Mouse (Mus musculus) duodenum, adult 2 months (tissue): ENCODE data around the gene Hdac7. TPM values are rescaled to one million over a fixed set of nuclear protein-coding genes. Genes with fewer than 3 reads are reported as not detected.

ENCODE experiments used
- polyA plus RNA-seq: library from polyadenylated mRNA; depleted of rRNA; stranded (reverse); fragments of >200 nt; gene quantifications from 2 replicates; pipeline ENCODE4 v1.2.3, GENCODE M21; 2012; ENCODE audit warnings: low replicate concordance; rRNA removed

The Hdac7 gene
- polyA plus RNA-seq = 22.8 and 27.4 TPM in 2 replicates

DNA sequence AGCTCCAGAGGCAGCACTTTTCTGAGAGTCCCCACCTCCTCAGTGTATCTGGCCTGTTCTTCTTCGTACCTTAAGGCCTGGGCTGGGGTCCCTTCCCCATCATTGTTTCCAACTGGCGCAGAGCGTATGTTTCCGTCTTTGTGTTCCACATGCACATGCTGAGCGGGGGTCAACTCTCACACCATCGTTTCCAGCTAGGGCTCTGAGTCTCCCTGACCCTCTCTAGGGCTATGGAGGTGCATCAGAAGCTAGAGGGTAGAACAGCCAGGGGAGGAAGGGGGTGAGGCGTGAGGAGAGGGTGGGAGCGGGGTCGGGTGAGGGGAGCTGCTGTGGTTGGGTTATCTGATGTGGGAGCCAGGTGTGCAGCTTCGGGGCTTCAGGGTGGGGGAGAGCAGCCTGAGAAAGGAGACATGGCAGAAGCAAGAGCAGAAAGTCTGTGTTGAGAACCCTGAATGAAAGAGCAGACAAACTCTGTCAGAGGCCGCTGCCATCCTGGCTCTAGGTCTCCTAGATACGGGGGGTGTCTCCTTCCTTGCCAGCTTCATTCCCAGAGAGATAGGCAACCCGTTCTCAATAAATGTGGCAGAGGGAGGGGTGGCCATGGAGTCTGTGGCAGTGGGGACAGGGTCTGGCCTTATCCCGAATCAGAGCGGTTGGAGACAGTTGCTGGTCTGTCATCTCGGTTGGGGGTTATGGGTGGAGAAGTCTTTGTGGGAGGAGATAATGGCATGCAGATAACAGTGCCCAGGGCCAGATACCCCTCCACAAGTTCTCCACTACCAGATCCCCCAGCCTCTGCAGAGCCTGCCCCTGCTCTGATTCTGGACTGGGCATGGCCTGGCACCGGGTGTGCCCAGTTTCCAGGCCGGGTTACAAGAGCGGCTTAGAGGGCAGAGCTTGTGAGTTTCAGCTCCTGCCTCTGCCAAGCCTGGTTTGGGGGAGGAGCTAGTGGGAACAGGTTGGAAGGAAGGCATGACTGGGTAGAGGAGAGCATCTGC lies at the start of gene Hdac7:
Hdac7 (minus strand) TSS at position 466 of the 998 bp plus-strand sequence.

DNA sequence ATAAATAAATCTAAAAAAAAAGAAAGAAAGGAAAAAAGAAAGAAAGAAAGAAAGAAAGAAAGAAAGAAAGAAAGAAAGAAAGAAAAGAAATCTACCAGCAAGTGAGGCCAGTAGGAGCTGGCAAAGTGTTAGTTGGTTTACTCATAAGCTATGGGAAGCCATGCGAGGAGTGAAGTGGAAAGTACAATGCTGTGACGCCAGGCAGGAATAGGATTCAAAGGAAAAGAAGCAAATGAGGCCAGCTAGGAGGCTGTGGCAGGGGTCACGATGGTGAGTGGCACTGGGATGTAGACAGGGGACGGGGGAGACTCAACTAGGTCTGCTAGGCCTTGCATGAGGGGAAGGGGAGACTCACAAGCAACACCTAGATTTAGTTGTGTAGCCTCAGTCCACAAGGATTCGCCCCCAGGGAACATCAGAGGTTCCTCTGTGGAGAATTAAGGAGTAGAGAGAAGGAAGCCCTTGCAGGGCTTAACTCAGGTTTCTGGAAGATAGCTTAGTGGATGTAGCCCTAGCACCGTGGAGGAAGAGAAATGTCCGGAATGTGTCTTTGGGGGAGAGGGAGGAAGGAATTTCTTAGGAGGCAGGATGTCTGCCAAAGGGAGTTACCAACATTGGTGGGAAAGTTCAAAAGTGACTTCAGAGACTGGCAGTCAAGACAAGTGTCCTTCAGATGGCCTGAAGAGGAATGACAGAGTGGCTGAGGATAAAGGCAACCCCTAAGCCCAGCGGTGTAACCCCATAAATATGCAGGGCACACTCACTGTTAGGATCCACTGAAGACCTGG lies 65.8 kb downstream of the Hdac7 start, which contains the start of gene Slc48a1:
Slc48a1 (plus strand) TSS at position 210 of the 788 bp plus-strand sequence.

DNA sequence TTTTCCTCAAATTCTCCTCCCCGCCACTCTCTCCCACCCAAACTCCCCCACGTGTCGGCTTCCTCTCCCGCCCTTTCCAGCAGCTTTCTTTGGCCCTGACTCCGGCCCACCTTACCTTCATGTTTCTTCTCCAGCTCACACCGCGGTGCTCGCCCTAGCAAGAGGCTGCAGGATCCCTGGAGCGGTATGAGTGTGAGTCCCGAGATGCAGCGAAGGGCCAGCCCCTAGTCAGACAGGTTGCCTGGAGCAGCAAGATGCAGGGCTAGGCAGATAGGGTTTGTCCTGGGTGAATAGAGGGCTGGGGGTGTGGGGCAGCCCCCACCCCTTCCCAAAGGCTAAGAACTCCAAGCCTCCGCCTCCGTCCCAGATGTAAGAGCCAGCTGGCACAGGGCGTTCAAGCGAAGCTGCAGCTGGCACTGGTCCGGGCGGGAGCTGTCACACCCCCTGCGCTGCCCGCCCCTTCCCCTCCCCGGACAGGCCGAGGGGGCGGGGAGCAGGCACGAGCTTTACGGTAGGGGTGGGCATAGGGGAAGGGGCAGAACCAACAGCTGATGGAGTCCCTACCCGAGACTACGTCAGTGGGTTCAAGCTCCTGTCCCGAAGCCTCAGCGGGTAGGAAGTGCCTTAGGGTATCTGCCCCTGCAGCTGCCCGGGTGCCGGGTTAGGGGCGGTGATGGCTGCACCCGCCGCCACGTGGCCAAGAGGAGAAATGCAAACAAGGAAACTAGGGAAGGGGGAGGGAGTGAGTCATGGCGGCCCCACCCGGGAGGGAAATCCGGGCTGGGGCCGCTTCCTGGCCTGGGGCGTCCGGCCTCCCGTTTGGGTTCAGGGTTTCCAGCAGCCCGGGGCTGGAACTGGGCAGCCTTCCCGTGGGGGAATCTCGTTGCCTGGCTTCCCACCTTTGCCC lies 76.8 kb downstream of the Hdac7 start, which contains the start of gene Rapgef3:
Rapgef3 (minus strand) TSS at position 693 of the 907 bp plus-strand sequence.

Other genes starting within 250 kb of the Hdac7 start
- 0.76 and 0.82 TPM in 2 replicates for gene Rpap3, start 138.7 kb downstream of the Hdac7 start, polyA plus RNA-seq
- gene Endou, start 113.2 kb downstream of the Hdac7 start, polyA plus RNA-seq = 0.26 and 0.33 TPM in 2 replicates
- gene Rapgef3, start 76.5 kb downstream of the Hdac7 start, polyA plus RNA-seq = 11.4 and 28.2 TPM in 2 replicates
- gene Slc48a1, start 66.0 kb downstream of the Hdac7 start, polyA plus RNA-seq = 21.6 and 26.1 TPM in 2 replicates
- 128 and 210 TPM in 2 replicates for gene Vdr, start 66.1 kb upstream of the Hdac7 start, polyA plus RNA-seq
- 8.1 and 10.1 TPM in 2 replicates for gene Tmem106c, start 119.7 kb upstream of the Hdac7 start, polyA plus RNA-seq
- gene Col2a1, start 160.2 kb upstream of the Hdac7 start, polyA plus RNA-seq = not detected in 2 replicates
- 5.7 and 7.5 TPM in 2 replicates for gene Pfkm, start 248.1 kb upstream of the Hdac7 start, polyA plus RNA-seq
- gene Senp1, start 249.2 kb upstream of the Hdac7 start, polyA plus RNA-seq = 3.9 and 5.1 TPM in 2 replicates